Mouse (Mus musculus) hematopoietic stem cell, adult 5-6 weeks (primary cell): Measurements from ENCODE around the gene Fars2. TPM values are rescaled to one million over a fixed set of nuclear protein-coding genes. Genes with fewer than 3 reads are reported as not detected.
A peak's percentile ranks its signal among the peaks of the same experiment; 100 is the strongest.

Experiments used
- ATAC-seq, 2 experiments: fragments of 125-278 bp in 1 of 2; replicated peaks in 1 of 2; 2 replicates each; pipeline ENCODE4 v1.8.0; 2016 to 2017; ENCODE audit warnings: inconsistent platforms in 2 of 2, mild to moderate bottlenecking in 2 of 2, moderate number of reproducible peaks in 2 of 2, low read depth in 1 of 2, moderate TSS enrichment in 1 of 2; ENCODE audit not compliant: low FRiP score in 2 of 2, poor library complexity in 2 of 2, severe bottlenecking in 2 of 2, insufficient read depth in 1 of 2, low TSS enrichment in 1 of 2
- total RNA-seq: library from RNA; stranded (forward); fragments of 172-1452, 232-1000 nt; gene quantifications from 2 replicates; pipeline ENCODE4 v1.2.3, GENCODE M21; 2017

The Fars2 gene
- total RNA-seq, 1 experiment from 2014 or later = 80.1 TPM

GRCm38 (mm10) chr13:36589092-36589491, 471.9 kb downstream of the Fars2 start:
- ATAC-seq = no peak

GRCm38 (mm10) chr13:36592291-36592690, 475.1 kb downstream of the Fars2 start:
- no peak for ATAC-seq

- ATAC-seq = no peak
Measured at GRCm38 (mm10) chr13:36606717-36607116, 489.5 kb downstream of the Fars2 start.

- no peak for ATAC-seq
Measured at GRCm38 (mm10) chr13:36607871-36608270, 490.7 kb downstream of the Fars2 start.

GRCm38 (mm10) chr13:36610426-36610825, 493.2 kb downstream of the Fars2 start:
- no peak for ATAC-seq

- ATAC-seq = no peak
Measured at GRCm38 (mm10) chr13:36612785-36613750, 495.9 kb downstream of the Fars2 start.

GRCm38 (mm10) chr13:36620498-36621332, 503.5 kb downstream of the Fars2 start:
- ATAC-seq = no peak

GRCm38 (mm10) chr13:36621333-36621659, 504.1 kb downstream of the Fars2 start:
- no peak for ATAC-seq

GRCm38 (mm10) chr13:36623556-36623955, 506.3 kb downstream of the Fars2 start:
- no peak for ATAC-seq

- ATAC-seq = no peak
Measured at GRCm38 (mm10) chr13:36629154-36629553, 511.9 kb downstream of the Fars2 start.

GRCm38 (mm10) chr13:36648257-36648656, 531.0 kb downstream of the Fars2 start:
- ATAC-seq = no peak

- no peak for ATAC-seq
Measured at GRCm38 (mm10) chr13:36654251-36654650, 537.0 kb downstream of the Fars2 start.

GRCm38 (mm10) chr13:36679345-36679744, 562.1 kb downstream of the Fars2 start:
- no peak for ATAC-seq

GRCm38 (mm10) chr13:36680690-36681355, 563.6 kb downstream of the Fars2 start:
- ATAC-seq = no peak

- no peak for ATAC-seq
Measured at GRCm38 (mm10) chr13:36683581-36683980, 566.4 kb downstream of the Fars2 start.

- ATAC-seq = peak; percentile 64 to 73
Measured at GRCm38 (mm10) chr13:36695516-36696201, 578.4 kb downstream of the Fars2 start.

GRCm38 (mm10) chr13:36696351-36696771, 579.1 kb downstream of the Fars2 start:
- no peak for ATAC-seq
